20 mouse cellular contexts compared by ENCODE assay signal in genomic region chr17:83594526-83594925, GRCm38 (mm10). TPM values are rescaled to one million over a fixed set of nuclear protein-coding genes. Genes with fewer than 3 reads are reported as not detected.
"Had no signal": no experiment of that assay in that cellular context is flagged by ENCODE, and none has a peak within 500 bp of the region (broad histone marks: within the 10 kb centered on the region; RNA-seq: fewer than 3 reads in every experiment).

No protein-coding gene starts in this region.

- H3K4me2 ChIP-seq: limb, embryonic 13.5 days; lung, embryonic 14.5 days; midbrain, embryonic 12.5 days; midbrain, embryonic 15.5 days; neural tube, embryonic 12.5 days; neural tube, embryonic 15.5 days had no signal

- ATAC-seq: intestine, embryonic 16.5 days; liver, postnatal 0 days; lung, postnatal 0 days; midbrain, embryonic 15.5 days had no signal

- H3K27ac ChIP-seq: limb, embryonic 10.5 days; limb, embryonic 13.5 days; liver, embryonic 14.5 days; macrophage; midbrain, embryonic 12.5 days; midbrain, embryonic 15.5 days; neural tube, embryonic 12.5 days; neural tube, embryonic 15.5 days had no signal

- DNase-seq: kidney, adult 18-20 months; kidney, postnatal 10 days; kidney, postnatal 36 days; liver, postnatal 0 days; lung, embryonic 14.5 days; thymus, adult 18-20 months; thymus, postnatal 36 days had no signal

- H3K4me3 ChIP-seq: limb, embryonic 10.5 days; limb, embryonic 13.5 days; midbrain, embryonic 12.5 days; midbrain, embryonic 15.5 days; neural tube, embryonic 12.5 days; neural tube, embryonic 15.5 days had no signal

- H3K36me3 ChIP-seq: limb, embryonic 10.5 days; limb, embryonic 13.5 days; midbrain, embryonic 12.5 days; midbrain, embryonic 15.5 days; neural tube, embryonic 12.5 days; neural tube, embryonic 15.5 days had no signal

- H3K9me3 ChIP-seq: limb, embryonic 10.5 days; limb, embryonic 13.5 days; midbrain, embryonic 12.5 days; midbrain, embryonic 15.5 days; neural tube, embryonic 12.5 days; neural tube, embryonic 15.5 days had no signal

- H3K4me1 ChIP-seq: limb, embryonic 13.5 days; midbrain, embryonic 12.5 days; midbrain, embryonic 15.5 days; neural tube, embryonic 12.5 days; neural tube, embryonic 15.5 days had no signal

- H3K27me3 ChIP-seq: limb, embryonic 13.5 days; midbrain, embryonic 12.5 days; midbrain, embryonic 15.5 days; neural tube, embryonic 12.5 days; neural tube, embryonic 15.5 days had no signal

- H3K9ac ChIP-seq: limb, embryonic 13.5 days; liver, embryonic 14.5 days; liver, postnatal 0 days; lung, embryonic 14.5 days; midbrain, embryonic 12.5 days; midbrain, embryonic 15.5 days; neural tube, embryonic 12.5 days; neural tube, embryonic 15.5 days had no signal

RNA-seq across cellular contexts. Expression of gene Kcng3, which starts 37.2 kb away (rescaled TPM):
- total RNA-seq: liver, adult 2 months; megakaryocyte, adult 5-6 weeks had no signal
- polyA plus RNA-seq: intestine, embryonic 16.5 days; limb, embryonic 10.5 days; limb, embryonic 13.5 days; liver, adult 2 months; liver, postnatal 0 days; lung, embryonic 14.5 days; lung, postnatal 0 days; macrophage; neural tube, embryonic 12.5 days; stomach, embryonic 16.5 days had no signal
